Mouse (Mus musculus): Measurements from ENCODE around the gene Hadh. TPM values are rescaled to one million over a fixed set of nuclear protein-coding genes. Genes with fewer than 3 reads are reported as not detected.

Hadh gene
- 100 to 1,000 TPM; 138 to 218 TPM for total RNA-seq (2021)
- long read RNA-seq, experiment 1, transcript Hadh-201 (8 exons, 1,789 nt) = major isoform, 227 of 241 reads
- long read RNA-seq, experiment 1, partial matches to known transcripts = 8 of 241 reads
- long read RNA-seq, experiment 1, other reads (novel, unspliced or antisense) = 6 of 241 reads
- long read RNA-seq, experiment 2, transcript Hadh-201 (8 exons, 1,789 nt) = major isoform, 352 of 370 reads
- long read RNA-seq, experiment 2, partial matches to known transcripts = 12 of 370 reads
- long read RNA-seq, experiment 2, other reads (novel, unspliced or antisense) = 6 of 370 reads

DNA sequence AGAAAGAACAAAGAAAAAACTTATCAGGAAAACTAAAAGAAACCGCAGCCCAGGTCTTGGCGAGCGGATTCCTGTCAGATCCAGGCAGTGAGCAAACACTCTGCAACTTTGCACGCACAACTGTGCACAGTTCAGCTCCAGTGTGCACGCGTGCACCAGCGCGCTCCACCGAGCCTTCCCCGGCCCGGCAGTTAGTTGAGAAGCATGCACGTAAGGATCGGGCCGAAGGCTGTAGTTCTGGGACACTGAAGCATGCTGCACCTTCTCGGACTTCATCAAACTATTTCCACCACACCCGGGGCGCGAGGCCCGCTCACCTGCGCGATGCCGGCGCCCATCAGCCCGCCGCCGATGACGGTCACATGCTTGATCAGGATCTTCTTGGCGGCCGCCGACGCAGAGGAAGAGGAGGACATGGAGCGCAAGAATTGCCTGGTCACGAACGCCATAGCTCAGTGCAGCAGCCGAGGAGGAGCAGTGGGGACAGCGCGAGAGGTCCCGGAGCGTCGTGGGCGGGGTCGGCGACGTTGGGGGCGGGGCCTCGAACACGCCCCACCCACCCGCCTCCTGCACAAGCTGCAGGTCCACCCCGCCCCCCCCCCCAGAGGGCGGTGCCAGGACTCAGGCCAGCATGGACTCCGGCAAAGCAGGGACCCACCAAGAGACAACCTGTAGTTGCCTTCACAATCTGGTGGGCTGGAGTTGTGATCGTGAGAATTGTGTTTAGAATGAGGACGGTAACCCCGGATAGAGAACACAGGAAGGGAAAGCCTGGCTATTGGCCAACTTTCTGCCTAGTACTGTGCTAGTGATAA lies at the start of gene Hadh:
Hadh (minus strand) TSS at position 543 of the 815 bp plus-strand sequence.
- Histone ChIP-seq H3K4me3 (peak within 1 kb of the TSS; percentile 97), H3K27ac (peak within 1 kb of the TSS; percentile 94)
- DNase-seq = peak; percentile 92
- intact Hi-C loops (cut with DNase I) = no loop called here
- TF ChIP-seq CTCF (IDR thresholded peaks at IDR 0.05) = no peak; the same call in 1 of the 2 replicates

DNA sequence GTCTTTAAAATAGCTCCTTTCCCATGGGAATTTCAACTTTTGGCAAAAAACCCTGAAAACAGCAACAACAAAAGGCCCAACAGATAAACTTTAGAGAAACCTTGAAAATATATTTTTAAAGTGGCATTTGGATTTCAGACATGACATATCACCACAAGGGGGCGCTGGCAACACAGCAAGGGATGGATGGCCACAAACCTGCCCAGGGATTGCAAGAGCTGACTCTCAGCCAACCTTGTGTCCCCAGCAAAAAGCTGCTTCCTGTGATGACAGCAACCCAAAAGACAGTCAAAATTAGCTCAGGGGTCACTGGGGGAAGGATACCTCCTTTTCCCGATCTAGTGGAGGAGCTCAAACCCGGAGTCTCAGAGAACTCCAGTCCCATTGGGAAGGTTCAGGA lies 48.3 kb upstream of the Hadh start:
- DNase-seq = peak; percentile 86

DNA sequence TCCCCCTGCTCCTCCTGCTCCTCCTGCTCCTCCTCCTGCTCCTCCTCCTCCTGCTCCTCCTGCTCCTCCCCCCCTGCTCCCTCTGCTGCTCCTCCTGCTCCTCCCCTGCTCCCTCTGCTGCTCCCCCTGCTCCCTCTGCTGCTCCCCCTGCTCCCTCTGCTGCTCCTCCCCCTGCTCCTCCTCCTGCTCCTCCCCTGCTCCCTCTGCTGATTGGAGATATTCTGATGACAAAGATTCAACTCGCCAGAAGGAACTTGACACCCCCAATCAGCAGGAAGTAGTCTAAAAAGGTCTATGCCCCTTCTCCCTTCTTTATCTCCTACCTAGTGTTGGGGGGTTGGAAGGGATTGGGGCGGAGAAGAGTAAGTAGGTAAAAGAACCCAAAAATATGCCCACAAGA lies 46.3 kb upstream of the Hadh start:
- intact Hi-C loops (cut with DNase I) = no loop called here
- no peak overlapping the region for H3K27ac ChIP-seq
- H3K4me3 ChIP-seq = no peak overlapping the region
- no peak for DNase-seq
- no peak for TF ChIP-seq CTCF (IDR thresholded peaks at IDR 0.05)

More for the DNA sequence above, 48.3 kb upstream of the Hadh start:
- Histone ChIP-seq H3K27ac (no peak overlapping the region), H3K4me3 (no peak overlapping the region)
- intact Hi-C loops (cut with DNase I) = loop anchor here (1.0 to 2.0 kb wide), 2 partner anchors 205 to 232 kb away; no protein-coding TSS in a partner anchor
- peak; percentile 95 for TF ChIP-seq CTCF (IDR thresholded peaks at IDR 0.05)

GRCm38 (mm10) chr3:131317126-131317525 lies 45.2 kb upstream of the Hadh start:
- Histone ChIP-seq H3K27ac (no peak overlapping the region), H3K4me3 (no peak overlapping the region)
- no peak for TF ChIP-seq CTCF (IDR thresholded peaks at IDR 0.05)
- no peak for DNase-seq
- intact Hi-C loops (cut with DNase I) = no loop called here

GRCm38 (mm10) chr3:131315957-131316510 lies 44.1 kb upstream of the Hadh start:
- no peak for TF ChIP-seq CTCF (IDR thresholded peaks at IDR 0.05)
- no peak overlapping the region for H3K27ac ChIP-seq
- DNase-seq = no peak
- H3K4me3 ChIP-seq = no peak overlapping the region
- intact Hi-C loops (cut with DNase I) = no loop called here

GRCm38 (mm10) chr3:131312340-131312739 lies 40.4 kb upstream of the Hadh start:
- no peak for TF ChIP-seq CTCF (IDR thresholded peaks at IDR 0.05)
- H3K27ac ChIP-seq = no peak overlapping the region
- intact Hi-C loops (cut with DNase I) = no loop called here
- H3K4me3 ChIP-seq = no peak overlapping the region
- DNase-seq = no peak

DNA sequence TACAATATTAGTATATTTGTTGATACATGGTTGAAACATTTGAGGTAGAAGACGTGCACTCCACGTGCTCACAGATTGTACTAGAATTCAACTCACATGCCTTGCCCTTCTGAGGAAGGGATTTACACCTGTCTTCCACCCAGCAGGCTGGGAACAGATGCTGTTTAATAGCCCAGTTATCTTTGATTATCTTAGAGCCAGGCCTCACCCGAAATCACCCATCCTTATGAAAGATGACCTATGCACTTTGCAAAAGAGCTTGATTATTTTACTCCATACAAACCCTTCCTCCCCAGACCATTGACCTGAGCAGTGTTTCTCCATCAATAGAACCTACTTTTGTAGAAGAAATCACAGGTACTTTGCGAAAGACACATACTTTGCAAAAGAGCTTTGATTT lies 38.7 kb upstream of the Hadh start:
- Histone ChIP-seq H3K4me3 (no peak overlapping the region), H3K27ac (no peak overlapping the region)
- DNase-seq = no peak
- no peak for TF ChIP-seq CTCF (IDR thresholded peaks at IDR 0.05)
- intact Hi-C loops (cut with DNase I) = no loop called here

DNA sequence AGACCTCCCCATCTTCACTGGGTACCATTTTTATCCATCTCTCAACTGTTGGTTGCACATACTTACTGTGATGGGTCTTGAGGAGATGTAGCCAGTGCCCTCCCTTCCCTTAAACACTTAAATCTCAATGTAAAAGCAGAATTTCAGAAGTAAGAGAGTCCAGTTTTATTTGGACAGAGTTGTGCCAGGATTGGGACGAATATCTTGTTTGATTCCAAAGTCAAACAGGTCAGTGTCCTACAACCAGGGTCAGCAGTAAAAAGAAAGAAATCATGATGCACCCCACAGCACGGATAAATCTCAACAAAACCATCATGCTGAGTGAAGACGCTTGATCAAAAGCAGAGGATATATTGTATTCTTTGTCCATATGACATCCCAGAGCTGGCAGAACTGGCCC lies 35.9 kb upstream of the Hadh start:
- H3K4me3 ChIP-seq = no peak overlapping the region
- no peak for TF ChIP-seq CTCF (IDR thresholded peaks at IDR 0.05)
- intact Hi-C loops (cut with DNase I) = no loop called here
- no peak overlapping the region for H3K27ac ChIP-seq
- no peak for DNase-seq

DNA sequence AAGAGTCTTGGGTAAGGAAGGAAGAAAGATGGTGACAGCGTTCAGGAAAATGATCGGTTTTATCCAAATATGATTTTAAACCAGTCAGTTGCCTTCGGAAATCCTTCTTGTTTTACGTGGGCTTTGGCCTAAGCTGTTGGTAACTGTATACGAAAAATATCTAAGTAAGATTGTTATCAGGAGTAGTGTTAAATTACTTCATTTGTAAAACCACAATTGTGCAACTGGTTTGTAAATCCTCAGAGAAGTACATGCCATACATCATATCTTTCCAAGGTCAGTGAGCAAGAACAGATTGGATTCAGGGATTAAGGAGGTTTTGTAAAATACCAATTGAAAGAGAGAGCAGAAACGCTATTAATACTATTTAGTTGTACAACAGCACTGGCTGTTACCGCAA lies 34.4 kb upstream of the Hadh start:
- no peak for DNase-seq
- H3K27ac ChIP-seq = no peak overlapping the region
- H3K4me3 ChIP-seq = no peak overlapping the region
- intact Hi-C loops (cut with DNase I) = no loop called here
- no peak for TF ChIP-seq CTCF (IDR thresholded peaks at IDR 0.05)

DNA sequence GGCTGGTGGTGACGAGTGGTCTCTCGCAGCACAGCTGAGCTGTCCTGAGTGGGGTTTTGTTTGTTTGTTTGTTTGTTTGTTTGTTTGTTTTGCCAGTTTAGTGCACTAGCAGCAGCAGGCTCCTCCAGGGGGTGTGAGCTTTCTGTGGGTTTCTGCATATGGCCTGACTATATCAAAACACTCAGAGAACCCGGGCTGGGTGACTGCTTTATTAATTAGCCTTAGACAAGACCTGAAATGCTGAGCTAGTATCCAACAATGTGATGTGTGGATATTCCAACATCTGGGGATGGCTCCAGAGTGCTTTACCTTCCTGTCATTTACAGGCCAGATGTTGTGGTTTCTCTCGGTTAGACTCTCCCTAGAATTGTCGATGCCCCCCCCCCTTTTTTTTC lies 31.4 kb upstream of the Hadh start:
- intact Hi-C loops (cut with DNase I) = no loop called here
- H3K4me3 ChIP-seq = peak overlapping the region; percentile 99
- TF ChIP-seq CTCF (IDR thresholded peaks at IDR 0.05) = no peak
- peak overlapping the region; percentile 94 for H3K27ac ChIP-seq
- DNase-seq = no peak

GRCm38 (mm10) chr3:131302452-131303319 lies 30.8 kb upstream of the Hadh start, which contains the start of gene Cyp2u1:
Gene Cyp2u1 (minus strand): TSS chr3:131303227.
- intact Hi-C loops (cut with DNase I) = no loop called here
- DNase-seq = peak; percentile 96
- Histone ChIP-seq H3K27ac (peak within 1 kb of the TSS; percentile 94), H3K4me3 (peak within 1 kb of the TSS; percentile 99)
- TF ChIP-seq CTCF (IDR thresholded peaks at IDR 0.05) = peak; percentile 14; the same call in 1 of the 2 replicates

GRCm38 (mm10) chr3:131299908-131300307 lies 28.0 kb upstream of the Hadh start:
- intact Hi-C loops (cut with DNase I) = loop anchor here (1.0 kb wide), 1 partner anchor 252 kb away; no protein-coding TSS in a partner anchor
- TF ChIP-seq CTCF (IDR thresholded peaks at IDR 0.05) = peak; percentile 79
- DNase-seq = no peak
- no peak overlapping the region for H3K27ac ChIP-seq
- H3K4me3 ChIP-seq = no peak overlapping the region
